9 mouse cellular contexts compared by ENCODE assay signal in the genomic region with DNA sequence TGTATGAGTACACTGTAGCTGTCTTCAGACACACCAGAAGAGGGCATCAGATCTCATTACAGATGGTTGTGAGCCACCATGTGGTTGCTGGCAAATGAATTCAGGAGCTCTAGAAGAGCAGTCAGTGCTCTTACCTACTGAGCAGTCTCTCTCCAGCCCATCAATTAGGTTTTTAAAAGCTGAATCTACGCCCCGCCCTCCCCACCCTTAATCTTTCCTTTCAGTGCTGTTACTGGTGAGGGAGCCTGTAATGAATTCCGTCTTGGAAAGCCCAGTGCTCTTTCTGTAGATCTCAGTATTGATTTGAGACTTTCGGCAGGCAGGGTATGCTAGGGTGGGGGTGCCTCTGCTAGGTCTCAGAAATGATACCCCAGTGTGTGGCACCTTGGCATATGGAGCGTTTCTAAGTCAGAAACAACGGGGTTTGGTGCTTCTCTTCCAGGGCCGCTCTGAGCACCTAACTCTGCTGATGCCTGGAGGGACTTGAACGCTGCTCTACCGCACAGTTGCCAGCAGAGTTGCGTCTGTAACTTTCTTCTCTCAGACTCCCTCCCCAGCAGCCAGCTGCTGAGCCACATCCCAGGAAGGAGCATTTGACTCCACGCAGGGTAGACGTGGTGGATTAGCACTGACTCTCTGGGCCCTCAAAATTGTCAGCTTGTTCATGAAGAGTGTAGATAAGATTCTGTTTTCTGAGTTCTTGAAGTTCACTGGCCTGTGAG. TPM values are rescaled to one million over a fixed set of nuclear protein-coding genes. Genes with fewer than 3 reads are reported as not detected.
A peak's percentile ranks its signal among the peaks of the same experiment; 100 is the strongest.
DNase-seq lines count a peak whose midpoint lies in the region; ATAC-seq and TF ChIP-seq lines count a peak whose summit lies in the region.
"Had no signal": no experiment of that assay in that cellular context is flagged by ENCODE, and none has a peak within 500 bp of the region (broad histone marks: within the 10 kb centered on the region; RNA-seq: fewer than 3 reads in every experiment).

No protein-coding gene starts in this region.

- H3K9ac ChIP-seq in lung, embryonic 14.5 days: no peak overlapping the region
- no peak overlapping the region for H3K9ac ChIP-seq in intestine, embryonic 15.5 days
- H3K9ac ChIP-seq in neural tube, embryonic 13.5 days: no peak overlapping the region

- intact Hi-C loops in left cerebral cortex, postnatal 4 days (cut with DNase I): no loop called here

- no peaks in the 10 kb centered on the region for H3K9me3 ChIP-seq in lung, embryonic 14.5 days (ENCODE audit: low read depth, low read length)
- H3K9me3 ChIP-seq in forebrain, embryonic 10.5 days: no peaks in the 10 kb centered on the region; the same call in 1 of the 2 replicates
- H3K9me3 ChIP-seq in intestine, embryonic 15.5 days: no peaks in the 10 kb centered on the region
- H3K9me3 ChIP-seq in neural tube, embryonic 13.5 days: 0 out of 2 replicates have a peak, but pooled peaks cover under 1% of the 10 kb centered on the region

- ATAC-seq in lung, embryonic 14.5 days (ENCODE audit: insufficient read depth): no peak
- ATAC-seq in intestine, embryonic 15.5 days: peak; percentile 55
- ATAC-seq in neural tube, embryonic 13.5 days (ENCODE audit: low read depth): no peak

- 34% methylated on average over 12 of the region's 12 CpGs for WGBS in lung, embryonic 14.5 days
- WGBS in forebrain, embryonic 10.5 days: 17% methylated on average over 12 of the region's 12 CpGs
- 49% methylated on average over 12 of the region's 12 CpGs for WGBS in intestine, embryonic 15.5 days
- WGBS in neural tube, embryonic 13.5 days: 42% methylated on average over 12 of the region's 12 CpGs

- no peak for DNase-seq in lung, embryonic 14.5 days
- no peak for DNase-seq in lung, postnatal 10 days
- peak; percentile 37 for DNase-seq in forebrain, embryonic 10.5 days (ENCODE audit: extremely low spot score, low spot score)
- no peak for DNase-seq in thymus, postnatal 0 days (ENCODE audit: low spot score)
- DNase-seq in left cerebral cortex, postnatal 4 days: no peak
- no peak for DNase-seq in left cerebral cortex, adult 18-20 months (ENCODE audit: low spot score in 2 of 2)
- DNase-seq: adrenal gland, adult 2 months had no signal

- no peaks in the 10 kb centered on the region for H3K27me3 ChIP-seq in lung, embryonic 14.5 days (ENCODE audit: insufficient read depth, low read length)
- no peaks in the 10 kb centered on the region for H3K27me3 ChIP-seq in forebrain, embryonic 10.5 days (ENCODE audit: poor library complexity, severe bottlenecking)
- no peaks in the 10 kb centered on the region for H3K27me3 ChIP-seq in intestine, embryonic 15.5 days (replicated peaks)
- H3K27me3 ChIP-seq in neural tube, embryonic 13.5 days: no peaks in the 10 kb centered on the region

- H3K27ac ChIP-seq in lung, embryonic 14.5 days (ENCODE audit: low read depth): peak overlapping the region; percentile 78
- H3K27ac ChIP-seq in forebrain, embryonic 10.5 days: peak overlapping the region; percentile 75
- peak overlapping the region; percentile 44; the same call in 1 of the 2 replicates for H3K27ac ChIP-seq in intestine, embryonic 15.5 days
- H3K27ac ChIP-seq in neural tube, embryonic 13.5 days (replicated peaks): peak overlapping the region; percentile 9

- TF ChIP-seq CTCF in lung, embryonic 14.5 days (IDR thresholded peaks at IDR 0.05; ENCODE audit: low read depth): no peak

- H3K4me1 ChIP-seq in lung, embryonic 14.5 days (ENCODE audit: insufficient read depth): peaks cover 8% of the 10 kb centered on the region; the same call in 1 of the 2 replicates
- H3K4me1 ChIP-seq in forebrain, embryonic 10.5 days: peaks cover 50% of the 10 kb centered on the region
- peaks cover 14% of the 10 kb centered on the region for H3K4me1 ChIP-seq in intestine, embryonic 15.5 days (replicated peaks)
- peaks cover 46% of the 10 kb centered on the region for H3K4me1 ChIP-seq in neural tube, embryonic 13.5 days (replicated peaks)

- no peak overlapping the region for H3K4me3 ChIP-seq in lung, embryonic 14.5 days (ENCODE audit: low read depth, low read length)
- peak overlapping the region; percentile 20; the same call in 1 of the 2 replicates for H3K4me3 ChIP-seq in forebrain, embryonic 10.5 days
- H3K4me3 ChIP-seq in intestine, embryonic 15.5 days (replicated peaks): no peak overlapping the region
- H3K4me3 ChIP-seq in neural tube, embryonic 13.5 days: no peak overlapping the region

- H3K4me2 ChIP-seq in lung, embryonic 14.5 days: no peak overlapping the region; the same call in 1 of the 2 replicates
- H3K4me2 ChIP-seq in intestine, embryonic 15.5 days (replicated peaks): no peak overlapping the region
- no peak overlapping the region for H3K4me2 ChIP-seq in neural tube, embryonic 13.5 days

- no peaks in the 10 kb centered on the region for H3K36me3 ChIP-seq in lung, embryonic 14.5 days (ENCODE audit: insufficient read depth)
- H3K36me3 ChIP-seq in forebrain, embryonic 10.5 days (replicated peaks): peaks cover 41% of the 10 kb centered on the region
- H3K36me3 ChIP-seq in intestine, embryonic 15.5 days: no peaks in the 10 kb centered on the region
- H3K36me3 ChIP-seq in neural tube, embryonic 13.5 days: peaks cover 6% of the 10 kb centered on the region; the same call in 1 of the 2 replicates

RNA-seq across cellular contexts. Expression of a gene that starts 19.7 kb away (rescaled TPM):
- polyA plus RNA-seq in lung, embryonic 14.5 days (2014; fragmentation: Nextera tagmentation; extraction: Ambion mirVana): 17.1 and 20.7 TPM in 2 replicates
- 20.4 and 21.6 TPM in 2 replicates for polyA plus RNA-seq in forebrain, embryonic 10.5 days (2016; fragmentation: Nextera tagmentation; extraction: Ambion mirVana)
- 19.9 and 25.1 TPM in 2 replicates for polyA plus RNA-seq in intestine, embryonic 15.5 days (2015; fragmentation: Nextera tagmentation; extraction: Ambion mirVana)
- polyA plus RNA-seq in neural tube, embryonic 13.5 days (2015; fragmentation: Nextera tagmentation; extraction: Ambion mirVana): 49.6 and 53.6 TPM in 2 replicates
- polyA plus RNA-seq in thymus, postnatal 0 days (2015; fragmentation: Nextera tagmentation; extraction: Ambion mirVana): 24.4 and 24.5 TPM in 2 replicates
- 100 to 1,000 TPM in 1 of 2 experiments, 10 to 100 TPM in 1; 96.4 to 110 TPM for total RNA-seq in left cerebral cortex, postnatal 4 days (2021)
- 100 to 1,000 TPM; 251 to 285 TPM for total RNA-seq in left cerebral cortex, adult 18-20 months (2021)

RNA-seq across cellular contexts. Expression of a gene that starts 29.5 kb away (rescaled TPM):
- 335 and 339 TPM in 2 replicates for polyA plus RNA-seq in lung, embryonic 14.5 days (2014; fragmentation: Nextera tagmentation; extraction: Ambion mirVana)
- 470 and 483 TPM in 2 replicates for polyA plus RNA-seq in forebrain, embryonic 10.5 days (2016; fragmentation: Nextera tagmentation; extraction: Ambion mirVana)
- polyA plus RNA-seq in intestine, embryonic 15.5 days (2015; fragmentation: Nextera tagmentation; extraction: Ambion mirVana): 247 and 259 TPM in 2 replicates
- polyA plus RNA-seq in neural tube, embryonic 13.5 days (2015; fragmentation: Nextera tagmentation; extraction: Ambion mirVana): 110 and 127 TPM in 2 replicates
- polyA plus RNA-seq in thymus, postnatal 0 days (2015; fragmentation: Nextera tagmentation; extraction: Ambion mirVana): 472 and 480 TPM in 2 replicates
- 10 to 100 TPM; 74.2 to 81.4 TPM for total RNA-seq in left cerebral cortex, postnatal 4 days (2021)
- total RNA-seq in left cerebral cortex, adult 18-20 months (2021): 10 to 100 TPM; 45.8 to 48.0 TPM

RNA-seq across cellular contexts. Expression of a gene that starts 35.0 kb away (rescaled TPM):
- polyA plus RNA-seq in lung, embryonic 14.5 days (2014; fragmentation: Nextera tagmentation; extraction: Ambion mirVana): 36.7 and 39.9 TPM in 2 replicates
- 35.2 and 36.1 TPM in 2 replicates for polyA plus RNA-seq in forebrain, embryonic 10.5 days (2016; fragmentation: Nextera tagmentation; extraction: Ambion mirVana)
- 42.5 and 43.3 TPM in 2 replicates for polyA plus RNA-seq in intestine, embryonic 15.5 days (2015; fragmentation: Nextera tagmentation; extraction: Ambion mirVana)
- polyA plus RNA-seq in neural tube, embryonic 13.5 days (2015; fragmentation: Nextera tagmentation; extraction: Ambion mirVana): 51.7 and 58.1 TPM in 2 replicates
- 41.2 and 45.0 TPM in 2 replicates for polyA plus RNA-seq in thymus, postnatal 0 days (2015; fragmentation: Nextera tagmentation; extraction: Ambion mirVana)
- 10 to 100 TPM; 23.5 to 23.9 TPM for total RNA-seq in left cerebral cortex, postnatal 4 days (2021)
- total RNA-seq in left cerebral cortex, adult 18-20 months (2021): 10 to 100 TPM; 33.7 to 36.4 TPM

Comparison
In these comparisons a context has a peak if more than half of its experiments do, and no peak if none do; other contexts are left out.
1. H3K27ac ChIP-seq: peak in every context shown above with its lines; median percentile 78 in lung, embryonic 14.5 days; 75 in forebrain, embryonic 10.5 days; 44 in intestine, embryonic 15.5 days; 9 in neural tube, embryonic 13.5 days.